13 mouse cellular contexts compared by ENCODE assay signal in the genomic region with DNA sequence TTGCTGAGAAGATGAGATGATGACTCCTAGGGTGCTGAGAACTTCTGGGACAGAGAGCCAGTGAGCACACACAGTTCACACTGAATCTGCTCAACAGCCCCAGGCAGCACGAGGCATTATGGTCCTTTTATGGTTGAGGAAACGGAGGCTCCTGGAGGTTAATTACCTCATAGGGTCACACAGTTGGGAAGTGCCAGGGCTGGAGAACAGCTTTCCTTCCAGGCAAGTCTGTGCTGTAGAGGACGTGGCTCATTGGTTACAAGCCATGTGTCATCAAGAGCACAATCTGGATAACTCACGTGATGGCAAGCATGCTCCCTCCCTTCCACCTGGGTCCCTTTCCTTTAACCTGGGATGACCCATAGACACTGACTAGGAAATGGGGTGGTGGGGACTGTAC.
"Had no signal": no experiment of that assay in that cellular context is flagged by ENCODE, and none has a peak within 500 bp of the region (broad histone marks: within the 10 kb centered on the region; RNA-seq: fewer than 3 reads in every experiment).

No protein-coding gene starts in this region.

- H3K9me3 ChIP-seq: intestine, embryonic 15.5 days; liver, embryonic 15.5 days; midbrain, embryonic 12.5 days had no signal

- H3K4me1 ChIP-seq: intestine, embryonic 15.5 days; liver, embryonic 15.5 days; midbrain, embryonic 12.5 days had no signal

- H3K36me3 ChIP-seq: intestine, embryonic 15.5 days; limb, embryonic 13.5 days; liver, embryonic 15.5 days; midbrain, embryonic 12.5 days had no signal

- ATAC-seq: intestine, embryonic 15.5 days had no signal

- H3K27me3 ChIP-seq: intestine, embryonic 15.5 days; limb, embryonic 13.5 days; liver, embryonic 15.5 days; midbrain, embryonic 12.5 days had no signal

- DNase-seq: left cerebral cortex, postnatal 4 days; lung, embryonic 14.5 days; lung, postnatal 10 days; lung, postnatal 4 days; thymus, postnatal 4 days had no signal

- H3K27ac ChIP-seq: intestine, embryonic 15.5 days; layer of hippocampus, adult 2 months; limb, embryonic 13.5 days; liver, embryonic 15.5 days; stomach, postnatal 0 days had no signal

- H3K9ac ChIP-seq: intestine, embryonic 15.5 days; limb, embryonic 13.5 days; liver, embryonic 15.5 days; lung, embryonic 14.5 days; midbrain, embryonic 12.5 days had no signal

- H3K4me2 ChIP-seq: intestine, embryonic 15.5 days; limb, embryonic 13.5 days; liver, embryonic 11.5 days; liver, embryonic 15.5 days; lung, embryonic 14.5 days; midbrain, embryonic 12.5 days had no signal

- H3K4me3 ChIP-seq: intestine, embryonic 15.5 days; layer of hippocampus, adult 2 months; limb, embryonic 13.5 days; liver, embryonic 15.5 days; midbrain, embryonic 12.5 days; myocyte had no signal
